Mouse (Mus musculus) C3H10T1/2 (cell line): ENCODE data around the gene Skiv2l. TPM values are rescaled to one million over a fixed set of nuclear protein-coding genes. Genes with fewer than 3 reads are reported as not detected.

Experiments
- polyA plus RNA-seq, 2 experiments: library from polyadenylated mRNA; unstranded; fragments of >200 nt; fragmentation: generic; extraction: Trizol; gene quantifications; one replicate each; pipeline ENCODE4 v1.2.1; 2012; ENCODE audit warnings: missing spikeins in 2 of 2

Gene Skiv2l
- polyA plus RNA-seq, result 10 to 100 TPM; 19.7 to 48.2 TPM

GRCm38 (mm10) chr17:34849722-34850516 lies at the start of gene Skiv2l, which contains the start of gene Nelfe:
TSS of gene Skiv2l (minus strand) at chr17:34850210.
TSS of gene Nelfe (plus strand) at chr17:34850391.

GRCm38 (mm10) chr17:34898160-34898586 lies 48.2 kb upstream of the Skiv2l start, which contains the start of the genes C2 and Ehmt2:
TSS of gene C2 (minus strand) at chr17:34898265.
TSS of gene Ehmt2 (plus strand) at chr17:34898469.

GRCm38 (mm10) chr17:34881683-34882310 lies 31.8 kb upstream of the Skiv2l start, which contains the start of gene Gm20547:
TSS of gene Gm20547 (minus strand) at chr17:34882042.

GRCm38 (mm10) chr17:34879336-34879879 lies 29.4 kb upstream of the Skiv2l start, which contains the start of gene Zbtb12:
TSS of gene Zbtb12 (plus strand) at chr17:34879483.

GRCm38 (mm10) chr17:34862416-34863081 lies 12.5 kb upstream of the Skiv2l start, which contains the start of gene Cfb:
TSS of gene Cfb (minus strand) at chr17:34862518.

GRCm38 (mm10) chr17:34836856-34837221 lies 13.2 kb downstream of the Skiv2l start, which contains the start of the genes Stk19 and Dxo:
TSS of gene Stk19 (minus strand) at chr17:34836945.
TSS of gene Dxo (plus strand) at chr17:34837019.

GRCm38 (mm10) chr17:34804301-34804700 lies 45.7 kb downstream of the Skiv2l start, which contains the start of gene Cyp21a1:
TSS of gene Cyp21a1 (minus strand) at chr17:34804561.

Other genes with a start within 250 kb of the Skiv2l start
- gene Rnf5, start 246.5 kb downstream of the Skiv2l start, polyA plus RNA-seq, result 10 to 100 TPM; 23.8 to 60.6 TPM
- 10 to 100 TPM; 76.3 to 93.6 TPM for gene Agpat1, start 245.9 kb downstream of the Skiv2l start, polyA plus RNA-seq
- gene Egfl8, start 234.2 kb downstream of the Skiv2l start, polyA plus RNA-seq, result 1 to 10 TPM in 1 of 2 experiments, under 1 TPM in 1; 0.05 to 1.4 TPM
- gene Ppt2, start 221.7 kb downstream of the Skiv2l start, polyA plus RNA-seq, result 10 to 100 TPM; 14.7 to 42.5 TPM
- under 1 TPM in 1 of 2 experiments, not detected in 1; 0.02 TPM for gene Prrt1, start 220.7 kb downstream of the Skiv2l start, polyA plus RNA-seq
- gene Fkbpl, start 205.4 kb downstream of the Skiv2l start, polyA plus RNA-seq, result 10 to 100 TPM; 12.6 to 21.7 TPM
- 10 to 100 TPM; 35.2 to 76.3 TPM for gene Atf6b, start 203.1 kb downstream of the Skiv2l start, polyA plus RNA-seq
- under 1 TPM; 0.04 to 0.46 TPM for gene Tnxb, start 179.7 kb downstream of the Skiv2l start, polyA plus RNA-seq
- 1 to 10 TPM in 1 of 2 experiments, under 1 TPM in 1; 0.07 to 1.3 TPM for gene C4b, start 106.3 kb downstream of the Skiv2l start, polyA plus RNA-seq
- gene Cyp21a1, start 45.6 kb downstream of the Skiv2l start, polyA plus RNA-seq, result under 1 TPM in 1 of 2 experiments, not detected in 1; 0.09 TPM
- gene Stk19, start 13.3 kb downstream of the Skiv2l start, polyA plus RNA-seq, result 10 to 100 TPM; 38.4 to 44.5 TPM
- gene Dxo, start 13.2 kb downstream of the Skiv2l start, polyA plus RNA-seq, result 10 to 100 TPM; 47.7 to 51.0 TPM
- gene Nelfe, start 181 bp upstream of the Skiv2l start, polyA plus RNA-seq, result 100 to 1,000 TPM in 1 of 2 experiments, 10 to 100 TPM in 1; 65.1 to 134 TPM
- 1 to 10 TPM in 1 of 2 experiments, under 1 TPM in 1; 0.09 to 1.2 TPM for gene Cfb, start 12.3 kb upstream of the Skiv2l start, polyA plus RNA-seq
- gene Zbtb12, start 29.3 kb upstream of the Skiv2l start, polyA plus RNA-seq, result 10 to 100 TPM in 1 of 2 experiments, 1 to 10 TPM in 1; 7.9 to 21.3 TPM
- not detected for gene Gm20547, start 31.8 kb upstream of the Skiv2l start, polyA plus RNA-seq
- gene C2, start 48.1 kb upstream of the Skiv2l start, polyA plus RNA-seq, result under 1 TPM; 0.44 to 0.51 TPM
- 100 to 1,000 TPM; 206 to 224 TPM for gene Ehmt2, start 48.3 kb upstream of the Skiv2l start, polyA plus RNA-seq
- gene Slc44a4, start 64.3 kb upstream of the Skiv2l start, polyA plus RNA-seq, result not detected
- gene Neu1, start 81.0 kb upstream of the Skiv2l start, polyA plus RNA-seq, result 10 to 100 TPM in 1 of 2 experiments, 1 to 10 TPM in 1; 6.2 to 20.0 TPM
- 10 to 100 TPM in 1 of 2 experiments, 1 to 10 TPM in 1; 5.1 to 34.0 TPM for gene Hspa1b, start 109.0 kb upstream of the Skiv2l start, polyA plus RNA-seq
- gene Gm20481, start 119.7 kb upstream of the Skiv2l start, polyA plus RNA-seq, result not detected
- under 1 TPM; 0.08 to 0.32 TPM for gene Hspa1a, start 121.9 kb upstream of the Skiv2l start, polyA plus RNA-seq
- gene Hspa1l, start 122.5 kb upstream of the Skiv2l start, polyA plus RNA-seq, result 1 to 10 TPM in 1 of 2 experiments, under 1 TPM in 1; 0.16 to 1.9 TPM
- gene Lsm2, start 131.7 kb upstream of the Skiv2l start, polyA plus RNA-seq, result 100 to 1,000 TPM in 1 of 2 experiments, 10 to 100 TPM in 1; 85.9 to 302 TPM
- 100 to 1,000 TPM; 118 to 278 TPM for gene Vars, start 150.8 kb upstream of the Skiv2l start, polyA plus RNA-seq
- under 1 TPM; 0.02 to 0.09 TPM for gene Vwa7, start 166.4 kb upstream of the Skiv2l start, polyA plus RNA-seq
- 1 to 10 TPM in 1 of 2 experiments, under 1 TPM in 1; 0.81 to 2.6 TPM for gene Sapcd1, start 177.8 kb upstream of the Skiv2l start, polyA plus RNA-seq
- 1 to 10 TPM; 2.2 to 3.3 TPM for gene Msh5, start 196.5 kb upstream of the Skiv2l start, polyA plus RNA-seq
- 100 to 1,000 TPM; 603 to 758 TPM for gene Clic1, start 199.8 kb upstream of the Skiv2l start, polyA plus RNA-seq
- 100 to 1,000 TPM in 1 of 2 experiments, 10 to 100 TPM in 1; 66.2 to 309 TPM for gene Ddah2, start 208.8 kb upstream of the Skiv2l start, polyA plus RNA-seq
- 1 to 10 TPM in 1 of 2 experiments, under 1 TPM in 1; 0.11 to 1.9 TPM for gene Ly6g6c, start 215.2 kb upstream of the Skiv2l start, polyA plus RNA-seq
- gene Mpig6b, start 216.0 kb upstream of the Skiv2l start, polyA plus RNA-seq, result under 1 TPM in 1 of 2 experiments, not detected in 1; 0.14 TPM
- not detected for gene Ly6g6e, start 226.7 kb upstream of the Skiv2l start, polyA plus RNA-seq
- not detected for gene Ly6g6d, start 227.9 kb upstream of the Skiv2l start, polyA plus RNA-seq
- not detected for gene Ly6g6f, start 235.4 kb upstream of the Skiv2l start, polyA plus RNA-seq
- 100 to 1,000 TPM in 1 of 2 experiments, 10 to 100 TPM in 1; 38.3 to 112 TPM for gene Abhd16a, start 239.1 kb upstream of the Skiv2l start, polyA plus RNA-seq